Mouse (Mus musculus) c-Kit-positive CD71-positive TER-119-positive erythroid progenitor cells, embryonic 14.5 days (primary cell): ENCODE measurements around the gene Adra2a.

Experiments
- DNase-seq: peaks from one replicate; pipeline ENCODE4 v3.0.0-alpha.2; 2013; ENCODE audit warnings: low spot score

Gene Adra2a

GRCm38 (mm10) chr19:54076362-54077349 is 32.7 kb downstream of the Adra2a start:
- no peak for DNase-seq

- no peak for DNase-seq
These were observed 37.4 kb downstream of the Adra2a start for GRCm38 (mm10) chr19:54081303-54081702.

GRCm38 (mm10) chr19:54081716-54082165 is 37.8 kb downstream of the Adra2a start:
- DNase-seq = no peak

GRCm38 (mm10) chr19:54087319-54087718 is 43.4 kb downstream of the Adra2a start:
- peak; percentile 29 for DNase-seq

- DNase-seq = no peak
These were observed 49.6 kb downstream of the Adra2a start for GRCm38 (mm10) chr19:54093599-54093998.

GRCm38 (mm10) chr19:54095716-54096115 is 51.8 kb downstream of the Adra2a start:
- DNase-seq = no peak

- DNase-seq = no peak
These were observed 54.4 kb downstream of the Adra2a start for GRCm38 (mm10) chr19:54098367-54098766.
